Mouse (Mus musculus): Measurements from ENCODE around the gene Ocel1. TPM values are rescaled to one million over a fixed set of nuclear protein-coding genes. Genes with fewer than 3 reads are reported as not detected.

The Ocel1 gene
- total RNA-seq, 2 experiments from 2014 or later: 10.8 to 11.3 TPM

DNA sequence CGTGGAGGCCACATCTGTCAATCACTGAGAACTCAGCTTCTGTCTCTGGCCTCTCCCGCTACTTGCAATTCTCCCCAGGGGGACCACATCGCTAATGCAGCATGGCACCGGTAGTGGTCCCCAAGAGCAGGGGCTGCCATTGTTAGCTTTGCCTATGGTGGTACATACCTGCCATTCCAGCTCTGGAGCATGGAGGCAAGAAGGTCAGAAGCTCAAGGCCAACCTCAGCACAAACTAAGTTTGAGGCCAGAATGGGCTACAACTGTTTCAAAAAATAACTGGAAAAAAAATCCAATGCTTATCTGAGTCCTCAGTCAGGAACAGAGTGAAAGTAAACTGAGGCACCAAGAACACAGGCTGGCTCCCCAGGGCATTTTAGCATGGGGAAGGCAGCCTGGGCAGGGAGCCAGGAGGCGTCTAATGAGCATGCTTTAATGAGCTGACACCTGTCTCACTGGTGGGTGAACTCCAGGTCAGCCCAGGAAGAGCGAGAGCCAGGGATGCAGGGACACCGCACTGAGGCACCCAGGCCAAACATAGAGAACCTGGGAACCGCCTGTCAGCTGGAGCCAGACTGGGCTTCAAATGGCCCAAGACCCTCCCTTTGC lies 5.4 kb downstream of the Ocel1 start:
- intact Hi-C loops (cut with DNase I): no loop called here

GRCm38 (mm10) chr8:71379008-71379407 lies 7.9 kb downstream of the Ocel1 start:
- intact Hi-C loops (cut with DNase I): no loop called here

More for the DNA sequence above, 5.4 kb downstream of the Ocel1 start:
- DNase-seq: no peak

DNA sequence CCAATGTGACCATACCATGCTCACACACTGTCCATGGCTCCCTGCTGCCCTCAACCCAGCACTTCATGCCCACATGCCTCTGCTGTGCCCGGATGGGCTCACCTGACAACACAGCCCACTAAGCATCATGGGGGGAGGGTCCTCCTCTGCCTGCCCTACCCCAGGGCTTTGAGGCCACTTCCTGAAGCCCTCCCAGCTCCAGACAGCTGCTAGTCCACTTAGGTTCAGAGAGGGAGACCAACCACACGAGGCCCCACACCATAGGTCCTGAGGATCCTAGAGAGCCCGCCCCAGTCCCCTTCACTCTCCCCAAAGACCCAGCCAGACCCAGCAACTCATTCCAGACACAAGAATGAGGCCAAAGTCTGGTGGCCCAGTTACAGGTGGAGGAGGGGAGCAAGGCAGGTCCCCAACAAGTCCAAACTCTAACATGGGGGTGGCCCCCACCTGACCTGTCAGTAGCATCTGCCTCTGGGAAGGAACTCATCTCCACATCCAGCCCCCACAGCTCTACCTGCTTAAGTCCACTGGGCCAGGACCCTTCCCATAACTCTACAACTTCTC lies 8.5 kb downstream of the Ocel1 start:
- intact Hi-C loops (cut with DNase I): no loop called here
- no peak for DNase-seq

More at GRCm38 (mm10) chr8:71379008-71379407, 7.9 kb downstream of the Ocel1 start:
- no peak for DNase-seq

GRCm38 (mm10) chr8:71380178-71381171 lies 9.4 kb downstream of the Ocel1 start:
- DNase-seq: peak; percentile 51 to 58
- intact Hi-C loops (cut with DNase I): no loop called here

DNA sequence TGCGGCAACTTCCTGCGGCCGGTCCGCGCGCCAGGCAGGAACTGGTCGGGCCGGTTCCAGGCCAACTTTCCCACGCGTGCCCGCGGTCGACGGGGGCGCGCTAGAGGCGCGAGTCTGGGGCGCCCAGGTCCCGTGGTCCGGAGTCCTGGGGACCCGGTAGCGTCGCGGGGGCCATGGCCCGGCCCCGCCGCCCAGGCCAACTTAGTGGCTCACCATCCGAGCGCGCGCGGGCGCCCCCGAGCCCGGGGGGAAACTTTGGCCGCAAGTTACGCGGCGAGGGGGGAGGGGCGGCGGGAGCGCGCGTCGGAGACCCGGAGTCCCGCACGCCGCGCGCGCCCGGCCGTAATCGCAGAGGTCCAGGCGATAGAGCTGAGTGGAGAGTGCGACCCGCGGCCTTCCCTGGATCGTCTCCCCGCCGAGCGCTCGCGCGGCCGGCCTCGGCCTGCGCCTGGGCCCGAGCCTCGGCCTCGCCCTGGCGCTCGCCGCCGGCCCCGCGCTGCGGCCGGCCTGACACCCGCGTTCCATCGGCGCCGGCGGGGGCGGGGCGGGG lies 10.4 kb downstream of the Ocel1 start, which contains the start of gene Nr2f6:
Nr2f6 (minus strand) TSS at position 540 of the 550 bp plus-strand sequence.
- intact Hi-C loops (cut with DNase I): no loop called here
- DNase-seq: peak; percentile 83 to 87

- intact Hi-C loops (cut with DNase I): no loop called here
These were observed 11.2 kb downstream of the Ocel1 start for GRCm38 (mm10) chr8:71381971-71382961.

DNA sequence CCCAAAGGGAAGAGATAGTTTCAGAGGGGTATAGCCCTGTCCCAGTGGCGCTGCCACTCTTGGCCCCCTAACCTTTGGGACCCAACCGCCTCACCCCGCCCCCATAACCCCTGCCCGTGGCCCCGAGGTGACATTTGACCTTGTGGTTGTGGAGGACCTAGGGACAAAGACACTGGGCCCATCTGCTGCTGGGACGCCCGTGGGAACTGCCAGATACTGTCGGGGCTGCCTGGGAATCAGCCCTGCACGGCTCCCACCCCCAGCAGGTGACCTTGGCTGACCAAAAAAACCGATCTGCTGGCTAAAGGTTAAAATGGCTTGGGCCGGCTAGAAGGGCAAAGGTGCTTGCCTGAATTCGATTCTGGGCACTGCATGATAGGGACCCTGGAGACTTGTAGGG lies 12.3 kb downstream of the Ocel1 start:
- no peak for DNase-seq
- intact Hi-C loops (cut with DNase I): no loop called here

More at GRCm38 (mm10) chr8:71381971-71382961, 11.2 kb downstream of the Ocel1 start:
- DNase-seq: peak; percentile 89 to 92

GRCm38 (mm10) chr8:71383860-71384259 lies 12.8 kb downstream of the Ocel1 start:
- no peak for DNase-seq
- intact Hi-C loops (cut with DNase I): no loop called here

DNA sequence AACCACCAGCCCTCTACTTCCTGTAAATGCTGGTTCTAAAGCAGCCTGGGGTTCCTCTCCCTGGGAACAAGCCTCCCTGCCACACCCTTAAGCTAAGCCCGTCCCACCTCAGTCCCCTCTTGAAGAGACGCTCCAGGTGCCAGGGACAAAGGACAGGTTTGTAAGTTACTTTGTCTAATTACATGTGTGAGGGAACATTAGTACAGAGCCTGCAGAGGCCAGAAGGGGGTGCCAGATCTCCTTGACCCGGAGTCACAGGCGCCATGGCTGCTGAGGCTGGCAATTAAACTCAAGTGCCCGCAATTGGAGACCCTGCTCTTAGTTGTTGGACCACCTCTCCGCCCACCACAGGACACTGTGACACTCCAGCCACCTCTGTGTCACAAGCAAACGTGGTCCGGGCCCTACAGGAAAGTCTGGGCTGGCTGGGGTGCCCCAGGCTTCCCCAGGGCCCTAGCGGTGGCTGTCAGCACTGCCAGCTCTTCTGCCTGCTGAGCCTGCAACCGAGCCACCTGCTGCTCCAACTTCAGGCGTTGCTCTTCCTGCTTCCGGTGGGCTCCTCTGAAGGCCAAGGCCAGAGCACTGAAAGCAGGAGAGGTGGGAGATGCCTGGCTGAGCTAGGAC lies 14.2 kb downstream of the Ocel1 start:
- DNase-seq: no peak
- intact Hi-C loops (cut with DNase I): no loop called here

DNA sequence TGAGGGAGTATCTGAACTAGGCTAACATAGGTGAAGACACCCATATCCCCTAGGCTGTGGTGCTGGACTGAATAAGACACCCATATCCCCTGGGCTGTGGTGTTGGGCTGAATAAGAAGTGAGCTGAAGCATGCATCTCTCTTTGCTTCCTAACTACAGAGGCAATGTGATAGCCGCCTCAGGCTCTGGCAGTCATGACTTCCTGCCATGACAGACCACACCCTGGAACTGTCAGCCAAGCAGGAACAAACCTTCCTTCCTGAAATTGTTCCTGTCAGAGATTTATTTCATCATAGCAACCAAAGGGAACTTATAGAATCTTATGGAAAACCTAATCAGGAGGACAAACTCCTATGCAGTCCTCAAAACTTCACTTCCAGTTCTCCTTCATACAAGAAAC lies 17.2 kb downstream of the Ocel1 start:
- intact Hi-C loops (cut with DNase I): no loop called here
- no peak for DNase-seq

DNA sequence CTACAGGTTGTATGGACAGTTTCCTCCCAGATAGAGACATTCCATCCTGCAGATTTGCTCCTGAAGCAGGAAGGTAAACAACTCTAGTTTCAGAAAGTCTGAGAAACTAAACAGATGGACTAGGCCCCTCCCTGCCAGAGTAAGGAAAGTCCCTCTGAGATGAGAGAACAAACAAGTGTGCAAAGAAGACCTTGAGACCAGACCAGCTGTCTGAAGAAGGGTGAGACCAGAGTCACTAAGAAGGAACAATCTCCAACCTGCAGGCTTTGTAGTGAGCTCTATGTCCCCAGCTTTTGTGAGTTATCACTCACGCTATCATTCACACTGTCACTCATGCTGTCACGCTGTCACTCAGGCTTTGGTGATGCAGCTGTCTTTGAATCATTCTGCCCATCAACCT lies 20.6 kb downstream of the Ocel1 start:
- DNase-seq: no peak
- intact Hi-C loops (cut with DNase I): no loop called here

DNA sequence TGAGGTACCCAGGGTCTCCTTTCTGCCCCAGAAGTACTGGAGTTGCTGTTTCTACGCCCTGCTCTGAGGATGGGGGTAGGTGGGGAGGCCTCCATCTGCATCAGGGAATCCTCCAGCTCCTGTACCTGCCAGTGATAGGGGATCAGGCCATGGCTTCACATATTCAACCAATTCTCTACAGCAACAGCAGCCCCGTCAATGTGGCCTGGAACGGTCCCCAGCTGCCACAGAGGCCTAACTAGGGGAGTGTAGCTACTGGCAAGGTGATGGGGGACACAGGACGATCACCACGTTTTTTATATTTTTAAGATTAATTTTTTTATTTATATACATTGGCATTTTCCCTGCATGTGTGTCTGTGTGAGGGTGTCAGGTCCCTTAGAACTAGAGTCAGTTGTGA lies 21.3 kb downstream of the Ocel1 start:
- DNase-seq: no peak
- intact Hi-C loops (cut with DNase I): no loop called here

- DNase-seq: no peak
These were observed 21.8 kb downstream of the Ocel1 start for GRCm38 (mm10) chr8:71392871-71393270.

GRCm38 (mm10) chr8:71394481-71394880 lies 23.4 kb downstream of the Ocel1 start:
- intact Hi-C loops (cut with DNase I): no loop called here
- no peak for DNase-seq

More at GRCm38 (mm10) chr8:71392871-71393270, 21.8 kb downstream of the Ocel1 start:
- intact Hi-C loops (cut with DNase I): no loop called here

DNA sequence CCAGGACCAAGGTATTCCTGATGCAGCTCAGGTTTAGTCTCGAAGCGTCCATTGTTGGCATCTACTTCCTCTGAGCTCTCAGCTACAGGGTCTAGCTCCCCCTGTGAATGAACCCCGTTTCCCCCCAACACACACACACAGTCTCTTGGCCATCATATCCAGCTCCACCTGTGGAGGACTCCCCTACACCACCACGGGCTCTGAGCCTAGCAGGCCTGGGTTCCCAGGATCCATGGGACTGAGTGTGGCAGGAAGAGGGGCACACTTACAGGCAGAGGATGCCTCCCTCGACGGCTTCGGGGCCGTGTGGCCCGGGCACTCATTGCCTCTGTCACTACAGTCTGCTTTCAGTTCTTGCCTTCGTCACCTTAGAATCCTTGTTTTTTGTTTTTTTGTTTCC lies 24.0 kb downstream of the Ocel1 start:
- DNase-seq: no peak
- intact Hi-C loops (cut with DNase I): no loop called here

DNA sequence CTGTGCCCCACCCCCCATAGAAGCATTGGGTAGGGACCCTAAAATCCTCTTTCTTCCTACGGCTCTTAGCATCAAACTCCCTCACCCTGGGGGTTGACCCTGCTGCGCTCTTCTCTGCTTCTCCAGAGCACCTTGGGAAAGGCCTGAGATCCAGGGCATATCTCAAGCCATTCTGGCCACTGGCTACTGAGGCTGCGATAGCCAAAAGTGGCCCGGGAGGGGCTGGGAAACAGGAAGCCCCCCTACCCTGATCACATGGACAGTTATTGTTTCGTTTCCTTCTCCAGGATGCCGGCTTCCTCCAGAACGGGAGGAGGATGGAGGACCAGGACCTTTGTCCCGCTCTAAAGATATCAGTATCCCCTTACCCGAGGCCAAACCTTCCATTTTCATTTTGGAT lies 24.5 kb downstream of the Ocel1 start, which contains the start of gene Ushbp1:
Ushbp1 (minus strand) TSS at position 174 of the 400 bp plus-strand sequence.
- peak; percentile 53 to 58 for DNase-seq
- intact Hi-C loops (cut with DNase I): no loop called here

DNA sequence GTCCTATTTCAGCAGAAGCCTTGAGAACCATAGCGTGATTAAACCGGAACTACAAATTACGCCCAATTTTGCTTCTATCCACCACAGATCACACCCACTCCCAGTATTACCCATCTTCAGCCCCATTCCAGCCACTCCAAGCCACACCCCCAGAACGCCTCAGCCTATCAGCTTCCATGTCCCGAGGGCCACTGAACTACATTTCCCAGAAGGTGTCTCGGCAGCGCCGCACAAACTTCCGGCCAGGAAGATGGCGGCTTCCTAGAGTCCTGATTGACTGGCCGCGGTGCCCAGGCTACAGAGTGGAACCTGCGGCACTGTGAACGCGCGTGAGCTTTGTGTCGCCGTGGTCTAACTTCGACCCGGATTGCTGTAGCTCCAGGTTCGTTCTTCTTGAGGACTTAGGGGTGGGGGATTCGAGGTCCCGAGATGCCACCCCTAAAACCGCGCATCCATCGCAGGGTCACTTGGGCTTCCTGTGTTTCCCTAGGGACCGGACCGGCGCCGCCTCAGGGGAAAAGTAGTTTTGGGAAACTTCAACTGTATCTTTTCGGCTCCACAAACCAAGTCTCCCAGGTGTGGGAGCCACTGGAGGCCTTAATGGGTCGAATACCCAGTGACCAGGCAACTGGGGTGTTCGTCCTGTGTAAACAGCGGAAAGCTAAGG lies 25.7 kb downstream of the Ocel1 start, which contains the start of gene Babam1:
Babam1 (plus strand) TSS at position 223 of the 667 bp plus-strand sequence.
- intact Hi-C loops (cut with DNase I): no loop called here
- peak; percentile 95 for DNase-seq

DNA sequence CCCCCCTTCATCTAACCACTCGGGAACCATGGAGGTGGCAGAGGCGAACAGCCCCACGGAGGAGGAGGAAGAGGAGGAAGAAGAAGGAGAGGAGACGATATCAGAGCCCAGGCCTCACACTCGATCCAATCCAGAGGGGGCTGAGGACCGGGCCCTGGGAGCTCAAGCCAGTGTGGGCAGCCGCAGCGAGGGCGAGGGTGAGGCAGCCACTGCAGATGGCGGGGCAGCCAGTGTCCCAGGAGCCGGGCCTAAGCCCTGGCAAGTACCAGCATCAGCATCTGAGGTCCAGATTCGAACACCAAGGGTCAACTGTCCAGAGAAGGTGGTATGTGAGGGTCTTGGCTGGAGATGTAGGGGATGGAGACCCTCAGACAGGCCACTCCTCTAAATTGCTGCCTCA lies 26.6 kb downstream of the Ocel1 start:
- no peak for DNase-seq
- intact Hi-C loops (cut with DNase I): no loop called here

DNA sequence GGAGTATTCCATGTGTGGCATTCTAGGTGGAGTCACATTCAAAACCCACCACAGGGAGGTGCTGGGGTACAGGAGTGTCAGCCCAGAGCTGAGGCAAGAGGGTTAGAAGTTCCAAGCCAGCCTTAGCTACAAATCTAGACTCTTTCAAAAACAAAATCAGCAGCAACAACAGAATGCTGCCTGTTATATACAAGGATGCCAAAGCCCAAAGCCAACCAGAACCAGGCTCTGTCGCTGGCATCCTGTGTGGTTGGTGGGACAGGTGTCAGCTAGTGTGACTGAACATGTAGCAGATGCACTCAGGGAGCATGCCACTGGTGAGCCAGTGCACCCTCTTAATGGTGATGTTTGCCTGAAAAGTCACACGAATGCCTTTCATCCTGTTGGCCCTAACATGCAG lies 29.7 kb downstream of the Ocel1 start:
- intact Hi-C loops (cut with DNase I): no loop called here
- no peak for DNase-seq

Measured in heart, postnatal 10 days (tissue).